Mouse (Mus musculus) embryonic facial prominence, embryonic 11.5 days (tissue): ENCODE measurements around the gene B4galnt2. TPM values are rescaled to one million over a fixed set of nuclear protein-coding genes. Genes with fewer than 3 reads are reported as not detected.

Experiments
- ATAC-seq: fragments of 200-750 bp; cut with Nextera tagmentation; replicated peaks from 2 replicates; pipeline ENCODE4 v1.8.0; 2017; ENCODE audit warnings: low read depth; ENCODE audit not compliant: insufficient number of reproducible peaks, low FRiP score, low TSS enrichment
- DNase-seq: peaks from one replicate; pipeline ENCODE4 v3.0.0-alpha.2; 2015; ENCODE audit warnings: low spot score
- H3K27ac ChIP-seq: fragments of 300-500 bp; sonication (generic); replicated peaks from 2 replicates; pipeline ENCODE4 v1.5.1; 2014; ENCODE audit warnings: mild to moderate bottlenecking, low read depth, low read length, control low read depth
- H3K27me3 ChIP-seq: fragments of 300-500 bp; sonication (generic); 2 replicates; pipeline ENCODE4 v1.6.1; 2014; ENCODE audit warnings: mild to moderate bottlenecking, low read length, moderate library complexity, mixed read lengths; ENCODE audit not compliant: control insufficient read depth, insufficient read depth
- H3K36me3 ChIP-seq: fragments of 300-500 bp; sonication (generic); replicated peaks from 2 replicates; pipeline ENCODE4 v1.6.1; 2014; ENCODE audit warnings: low read depth, mild to moderate bottlenecking, low read length, moderate library complexity, mixed read lengths; ENCODE audit not compliant: control insufficient read depth, insufficient read depth
- H3K4me1 ChIP-seq: fragments of 300-500 bp; sonication (generic); 2 replicates; pipeline ENCODE4 v1.6.1; 2014; ENCODE audit warnings: low read length, mixed read lengths; ENCODE audit not compliant: control insufficient read depth, insufficient read depth
- H3K4me2 ChIP-seq: fragments of 300-500 bp; sonication (generic); 2 replicates; pipeline ENCODE4 v1.6.1; 2014; ENCODE audit warnings: low read depth, mild to moderate bottlenecking, control low read depth, low read length, moderate library complexity
- H3K4me3 ChIP-seq: fragments of 300-500 bp; sonication (generic); 2 replicates; pipeline ENCODE4 v1.5.1; 2014; ENCODE audit warnings: low read depth, low read length, control low read depth
- H3K9ac ChIP-seq: fragments of 300-500 bp; sonication (generic); replicated peaks from 2 replicates; pipeline ENCODE4 v1.6.1; 2014; ENCODE audit warnings: mild to moderate bottlenecking, control low read depth, low read length
- H3K9me3 ChIP-seq: fragments of 300-500 bp; sonication (generic); replicated peaks from 2 replicates; pipeline ENCODE4 v1.6.1; 2016; ENCODE audit warnings: mild to moderate bottlenecking, low read length, inconsistent platforms, mixed read lengths; ENCODE audit not compliant: control insufficient read depth
- WGBS: fragments of 180-500 bp; shearing (Covaris S2); extraction: QIAGEN DNeasy Blood & Tissue Kit; methylation state at CpG from one replicate; pipeline ENCODE4 v1.1.7; 2014; 5-methylcytosine and 5-hydroxymethylcytosine counted together
- polyA plus RNA-seq: library from polyadenylated mRNA; unstranded; fragments of >200 nt; fragmentation: Nextera tagmentation; extraction: Ambion mirVana; gene quantifications from 2 replicates; pipeline ENCODE4 v1.2.1, GENCODE M21; 2014

Gene B4galnt2
- polyA plus RNA-seq, 1 experiment from 2014 or later = not detected

DNA sequence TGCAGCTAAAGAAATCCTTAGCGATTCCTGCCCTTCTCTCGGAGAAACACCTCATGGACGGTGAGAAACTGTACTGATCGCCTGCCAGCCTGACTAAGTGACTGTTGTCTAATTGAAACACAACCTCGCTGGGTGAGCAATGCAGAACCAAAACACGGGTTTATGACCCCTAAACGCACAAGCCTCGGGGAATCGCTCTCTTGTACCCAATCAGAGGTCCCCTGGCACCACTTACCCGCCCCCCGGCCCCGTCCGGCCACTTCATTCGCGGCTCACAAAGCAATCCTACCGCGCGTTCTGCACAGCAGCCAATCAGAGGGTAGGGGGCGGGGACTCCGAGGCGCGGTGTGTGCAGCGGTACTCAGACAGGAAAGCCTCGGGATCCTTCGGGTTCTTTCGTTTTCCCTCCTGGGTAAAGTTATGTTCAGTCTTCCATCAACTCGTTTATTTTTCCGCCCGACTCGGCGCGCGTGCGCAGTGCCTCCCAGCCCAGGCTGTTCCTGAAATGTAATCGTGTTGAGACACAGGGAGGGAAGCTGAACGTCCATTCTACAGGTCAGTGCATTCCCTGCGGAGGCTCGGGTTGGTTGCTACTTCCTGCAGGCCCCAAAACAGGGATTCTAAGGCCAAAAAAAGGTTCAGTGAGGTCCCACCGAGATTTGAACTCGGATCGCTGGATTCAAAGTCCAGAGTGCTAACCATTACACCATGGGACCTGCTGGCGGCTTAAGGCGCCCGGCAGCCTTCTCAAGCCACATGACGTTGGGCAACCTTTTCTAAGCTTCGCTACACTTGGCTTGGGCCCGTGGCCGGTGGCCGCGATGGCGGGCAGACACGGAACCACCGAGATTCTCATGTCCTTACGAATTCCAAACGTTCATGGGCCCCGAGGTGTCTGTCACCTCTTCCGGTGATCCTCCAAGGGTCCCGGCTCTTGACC lies 55.9 kb downstream of the B4galnt2 start:
- Histone ChIP-seq H3K9ac (peak overlapping the region; percentile 72), H3K4me1 (no peaks in the 10 kb centered on the region; the same call in 1 of the 2 replicates), H3K4me2 (peak overlapping the region; percentile 75), H3K27ac (peak overlapping the region; percentile 80), H3K4me3 (peak overlapping the region; percentile 73), H3K27me3 (no peaks in the 10 kb centered on the region), H3K9me3 (no peaks in the 10 kb centered on the region), H3K36me3 (no peaks in the 10 kb centered on the region)
- DNase-seq (peak; percentile 98), ATAC-seq (peak; percentile 97)
- WGBS = under 1% methylated on average over 58 of the region's 58 CpGs

- H3K9me3 ChIP-seq = no peaks in the 10 kb centered on the region
- ATAC-seq (no peak), DNase-seq (peak; percentile 17)
- H3K9ac ChIP-seq = peak overlapping the region; percentile 53
- H3K27ac ChIP-seq = no peak overlapping the region; the same call in 1 of the 2 replicates
- no peaks in the 10 kb centered on the region for H3K27me3 ChIP-seq
- H3K36me3 ChIP-seq = no peaks in the 10 kb centered on the region
- H3K4me2 ChIP-seq = peak overlapping the region; percentile 75
- peak overlapping the region; percentile 73 for H3K4me3 ChIP-seq
- 18% methylated on average over 21 of the region's 21 CpGs for WGBS
- H3K4me1 ChIP-seq = no peaks in the 10 kb centered on the region; the same call in 1 of the 2 replicates
Measured at GRCm38 (mm10) chr11:95857716-95858527, 56.8 kb downstream of the B4galnt2 start.

GRCm38 (mm10) chr11:95857306-95857705 lies 57.4 kb downstream of the B4galnt2 start:
- Histone ChIP-seq H3K4me2 (no peak overlapping the region), H3K27ac (no peak overlapping the region)

GRCm38 (mm10) chr11:95853684-95854083 lies 61.0 kb downstream of the B4galnt2 start:
- Histone ChIP-seq H3K36me3 (no peaks in the 10 kb centered on the region), H3K27ac (no peak overlapping the region), H3K9ac (no peak overlapping the region), H3K4me3 (no peak overlapping the region), H3K27me3 (no peaks in the 10 kb centered on the region), H3K4me2 (no peak overlapping the region), H3K4me1 (no peaks in the 10 kb centered on the region), H3K9me3 (no peaks in the 10 kb centered on the region)
- ATAC-seq = no peak
- peak; percentile 43 for DNase-seq
- 58% methylated on average over 5 of the region's 5 CpGs for WGBS

More at GRCm38 (mm10) chr11:95857306-95857705, 57.4 kb downstream of the B4galnt2 start:
- DNase-seq = no peak
- WGBS = 85% methylated on average over 4 of the region's 4 CpGs
- Histone ChIP-seq H3K9me3 (no peaks in the 10 kb centered on the region), H3K9ac (no peak overlapping the region), H3K4me1 (no peaks in the 10 kb centered on the region; the same call in 1 of the 2 replicates), H3K27me3 (no peaks in the 10 kb centered on the region), H3K36me3 (no peaks in the 10 kb centered on the region), H3K4me3 (no peak overlapping the region)
- ATAC-seq = no peak

- no peak overlapping the region for H3K27ac ChIP-seq
- H3K4me3 ChIP-seq = no peak overlapping the region
- H3K4me2 ChIP-seq = no peak overlapping the region
- 74% methylated on average over 2 of the region's 2 CpGs for WGBS
- no peak overlapping the region for H3K9ac ChIP-seq
- DNase-seq (no peak), ATAC-seq (no peak)
- no peaks in the 10 kb centered on the region for H3K27me3 ChIP-seq
- H3K36me3 ChIP-seq = no peaks in the 10 kb centered on the region
- no peaks in the 10 kb centered on the region for H3K4me1 ChIP-seq
- no peaks in the 10 kb centered on the region for H3K9me3 ChIP-seq
Measured at GRCm38 (mm10) chr11:95850898-95851297, 63.8 kb downstream of the B4galnt2 start.

GRCm38 (mm10) chr11:95844935-95845334 lies 69.8 kb downstream of the B4galnt2 start:
- DNase-seq (no peak), ATAC-seq (no peak)
- 67% methylated on average over 4 of the region's 4 CpGs for WGBS
- Histone ChIP-seq H3K9ac (no peak overlapping the region), H3K4me3 (no peak overlapping the region), H3K9me3 (no peaks in the 10 kb centered on the region), H3K36me3 (no peaks in the 10 kb centered on the region), H3K27ac (no peak overlapping the region), H3K4me1 (peaks cover 6% of the 10 kb centered on the region; the same call in 1 of the 2 replicates), H3K4me2 (no peak overlapping the region), H3K27me3 (no peaks in the 10 kb centered on the region)

GRCm38 (mm10) chr11:95843421-95843950 lies 71.2 kb downstream of the B4galnt2 start:
- WGBS = 63% methylated on average over 6 of the region's 6 CpGs
- no peak overlapping the region for H3K9ac ChIP-seq
- DNase-seq = no peak
- no peak overlapping the region for H3K27ac ChIP-seq
- H3K36me3 ChIP-seq = no peaks in the 10 kb centered on the region
- no peak overlapping the region for H3K4me2 ChIP-seq
- H3K9me3 ChIP-seq = no peaks in the 10 kb centered on the region
- peaks cover under 1% of the 10 kb centered on the region; the same call in 1 of the 2 replicates for H3K27me3 ChIP-seq
- peaks cover 6% of the 10 kb centered on the region; the same call in 1 of the 2 replicates for H3K4me1 ChIP-seq
- no peak overlapping the region for H3K4me3 ChIP-seq
- no peak for ATAC-seq
